Mouse (Mus musculus) heart, embryonic 14.5 days (tissue): ENCODE data around the gene Hsd17b14. TPM values are rescaled to one million over a fixed set of nuclear protein-coding genes. Genes with fewer than 3 reads are reported as not detected.

Experiments used
- ATAC-seq: fragments of 200-750 bp; cut with Nextera tagmentation; 2 replicates; pipeline ENCODE4 v1.8.0; 2017; ENCODE audit warnings: low read depth, moderate TSS enrichment; ENCODE audit not compliant: insufficient number of reproducible peaks, insufficient read depth, low FRiP score
- H3K27ac ChIP-seq, 2 experiments: fragments of 200-500 bp in 1 of 2; fragments of 300-500 bp in 1 of 2; sonication (generic) in 1 of 2; replicated peaks in 1 of 2; 2 replicates each; pipeline ENCODE4 v1.5.1; 2012 to 2014; ENCODE audit warnings: low read depth in 2 of 2, low read length in 2 of 2, control low read depth in 1 of 2, mild to moderate bottlenecking in 1 of 2, mixed read lengths in 1 of 2; ENCODE audit not compliant: control insufficient read depth in 1 of 2, insufficient read depth in 1 of 2
- H3K27me3 ChIP-seq: fragments of 300-500 bp; sonication (generic); 2 replicates; pipeline ENCODE4 v1.6.1; 2014; ENCODE audit warnings: mild to moderate bottlenecking, low read length, control low read depth; ENCODE audit not compliant: control insufficient read depth, insufficient read depth
- H3K36me3 ChIP-seq: fragments of 300-500 bp; sonication (generic); 2 replicates; pipeline ENCODE4 v1.6.1; 2014; ENCODE audit warnings: mild to moderate bottlenecking, control low read depth, low read length, mixed read lengths; ENCODE audit not compliant: control insufficient read depth, insufficient read depth
- H3K4me1 ChIP-seq, 2 experiments: fragments of 200-500 bp in 1 of 2; fragments of 300-500 bp in 1 of 2; sonication (generic) in 1 of 2; 2 replicates each; pipeline ENCODE4 v1.6.1; 2012 to 2014; ENCODE audit warnings: low read length in 2 of 2, control low read depth in 1 of 2, mixed read lengths in 1 of 2; ENCODE audit not compliant: control insufficient read depth in 2 of 2, insufficient read depth in 2 of 2
- H3K4me2 ChIP-seq: fragments of 300-500 bp; sonication (generic); 2 replicates; pipeline ENCODE4 v1.6.1; 2014; ENCODE audit warnings: mild to moderate bottlenecking, low read length
- H3K4me3 ChIP-seq, 2 experiments: fragments of 200-500 bp in 1 of 2; fragments of 300-500 bp in 1 of 2; sonication (generic) in 1 of 2; 2 replicates each; pipeline ENCODE4 v1.5.1; 2012 to 2014; ENCODE audit warnings: low read length in 2 of 2, mild to moderate bottlenecking in 2 of 2, control low read depth in 1 of 2, low read depth in 1 of 2, moderate library complexity in 1 of 2; ENCODE audit not compliant: control insufficient read depth in 1 of 2, insufficient read depth in 1 of 2
- H3K9ac ChIP-seq: fragments of 300-500 bp; sonication (generic); 2 replicates; pipeline ENCODE4 v1.6.1; 2014; ENCODE audit warnings: mild to moderate bottlenecking, low read length
- H3K9me3 ChIP-seq: fragments of 300-500 bp; sonication (generic); 2 replicates; pipeline ENCODE4 v1.6.1; 2016; ENCODE audit warnings: low read length, control low read depth; ENCODE audit not compliant: control insufficient read depth
- WGBS: fragments of 180-500 bp; shearing (Covaris S2); extraction: QIAGEN DNeasy Blood & Tissue Kit; methylation state at CpG from one replicate; pipeline ENCODE4 v1.1.7; 2014; 5-methylcytosine and 5-hydroxymethylcytosine counted together
- polyA plus RNA-seq: library from polyadenylated mRNA; unstranded; fragments of >200 nt; fragmentation: Nextera tagmentation; extraction: Ambion mirVana; gene quantifications from 2 replicates; pipeline ENCODE4 v1.2.1, GENCODE M21; 2014

Gene Hsd17b14
- polyA plus RNA-seq, 1 experiment from 2014 or later = 0.26 TPM

- no peak overlapping the region for H3K27ac ChIP-seq
- peaks cover 5 to 6% of the 10 kb centered on the region in 2 experiments; a peak in 3 of 4 replicates for H3K4me1 ChIP-seq
- no peaks in the 10 kb centered on the region for H3K9me3 ChIP-seq
- no peak overlapping the region for H3K4me3 ChIP-seq
- 60% methylated on average over 1 of the region's 1 CpGs for WGBS
- H3K9ac ChIP-seq = no peak overlapping the region
- no peaks in the 10 kb centered on the region for H3K27me3 ChIP-seq
- no peak overlapping the region for H3K4me2 ChIP-seq
- H3K36me3 ChIP-seq = no peaks in the 10 kb centered on the region
- no peak for ATAC-seq
These were observed 41.4 kb downstream of the Hsd17b14 start for GRCm38 (mm10) chr7:45596107-45596506.

DNA sequence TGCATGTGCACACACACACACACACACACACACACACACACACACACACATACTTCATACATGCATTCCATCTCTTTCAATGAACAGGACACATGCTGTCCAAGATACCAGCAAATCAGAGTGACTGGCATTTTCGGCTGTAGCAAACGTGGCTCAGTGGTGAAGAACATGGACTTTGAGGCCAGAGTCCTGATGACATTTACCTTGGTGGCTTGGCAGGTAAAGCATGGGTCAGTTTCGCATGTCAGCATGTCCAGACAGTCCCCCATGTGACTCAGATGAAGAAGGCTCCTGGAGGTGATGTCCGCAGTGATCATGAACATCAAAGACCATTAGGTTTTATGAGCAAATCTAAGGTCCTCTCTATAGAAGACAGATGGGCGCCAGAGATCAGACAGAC is 42.3 kb downstream of the Hsd17b14 start:
- no peaks in the 10 kb centered on the region for H3K36me3 ChIP-seq
- no peaks in the 10 kb centered on the region for H3K9me3 ChIP-seq
- no peak overlapping the region for H3K4me3 ChIP-seq
- no peak overlapping the region for H3K27ac ChIP-seq
- no peak overlapping the region for H3K4me2 ChIP-seq
- no peaks in the 10 kb centered on the region for H3K27me3 ChIP-seq
- H3K9ac ChIP-seq = no peak overlapping the region
- 82% methylated on average over 5 of the region's 5 CpGs for WGBS
- H3K4me1 ChIP-seq = peaks cover 5 to 6% of the 10 kb centered on the region in 2 experiments; a peak in 3 of 4 replicates
- ATAC-seq = no peak

- H3K4me2 ChIP-seq = no peak overlapping the region
- H3K9ac ChIP-seq = no peak overlapping the region
- peaks cover 5 to 6% of the 10 kb centered on the region in 2 experiments; a peak in 3 of 4 replicates for H3K4me1 ChIP-seq
- H3K27me3 ChIP-seq = no peaks in the 10 kb centered on the region
- ATAC-seq = no peak
- 82% methylated on average over 6 of the region's 6 CpGs for WGBS
- no peak overlapping the region for H3K4me3 ChIP-seq
- H3K36me3 ChIP-seq = no peaks in the 10 kb centered on the region
- H3K27ac ChIP-seq = no peak overlapping the region
- H3K9me3 ChIP-seq = no peaks in the 10 kb centered on the region
These were observed 42.8 kb downstream of the Hsd17b14 start for GRCm38 (mm10) chr7:45597527-45597926.

- no peaks in the 10 kb centered on the region for H3K36me3 ChIP-seq
- no peak overlapping the region for H3K4me3 ChIP-seq
- no peak for ATAC-seq
- H3K9ac ChIP-seq = peak overlapping the region; percentile 21; the same call in 1 of the 2 replicates
- no peaks in the 10 kb centered on the region for H3K27me3 ChIP-seq
- H3K4me1 ChIP-seq = peaks cover 5 to 6% of the 10 kb centered on the region in 2 experiments; a peak in 3 of 4 replicates
- no peak overlapping the region for H3K27ac ChIP-seq
- 35% methylated on average over 18 of the region's 18 CpGs for WGBS
- H3K4me2 ChIP-seq = peak overlapping the region; percentile 32; the same call in 1 of the 2 replicates
- H3K9me3 ChIP-seq = no peaks in the 10 kb centered on the region
These were observed 44.5 kb downstream of the Hsd17b14 start for GRCm38 (mm10) chr7:45598960-45599879.

- Histone ChIP-seq H3K36me3 (no peaks in the 10 kb centered on the region), H3K27ac (no peak overlapping the region), H3K9me3 (no peaks in the 10 kb centered on the region), H3K27me3 (no peaks in the 10 kb centered on the region), H3K4me3 (no peak overlapping the region), H3K4me2 (no peak overlapping the region), H3K4me1 (no peaks in the 10 kb centered on the region), H3K9ac (no peak overlapping the region)
- WGBS = 74% methylated on average over 9 of the region's 9 CpGs
- no peak for ATAC-seq
These were observed 51.1 kb downstream of the Hsd17b14 start for GRCm38 (mm10) chr7:45605704-45606289.

DNA sequence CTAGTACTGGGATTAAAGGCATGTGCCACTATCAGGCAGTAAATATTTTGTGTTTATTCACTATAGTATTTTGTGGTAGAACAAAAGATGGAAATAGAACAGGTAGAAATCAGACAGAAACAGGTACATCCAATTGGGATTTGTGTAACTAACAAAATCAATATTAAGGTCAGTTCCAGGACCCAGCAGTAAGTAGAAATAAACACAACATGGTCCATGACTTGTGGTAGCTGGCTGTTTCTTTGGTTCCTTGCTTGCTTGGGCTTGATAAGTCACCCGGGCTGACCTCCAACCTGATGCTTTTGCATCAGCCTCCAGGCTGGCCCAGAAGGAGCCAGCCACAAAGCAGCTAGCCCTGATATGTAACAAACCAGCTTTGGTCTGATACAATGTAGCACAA is 54.8 kb downstream of the Hsd17b14 start:
- Histone ChIP-seq H3K9ac (no peak overlapping the region), H3K9me3 (no peaks in the 10 kb centered on the region), H3K27ac (no peak overlapping the region), H3K4me1 (no peaks in the 10 kb centered on the region), H3K27me3 (no peaks in the 10 kb centered on the region), H3K4me3 (no peak overlapping the region), H3K36me3 (no peaks in the 10 kb centered on the region), H3K4me2 (no peak overlapping the region)
- 52% methylated on average over 1 of the region's 1 CpGs for WGBS
- ATAC-seq = no peak

DNA sequence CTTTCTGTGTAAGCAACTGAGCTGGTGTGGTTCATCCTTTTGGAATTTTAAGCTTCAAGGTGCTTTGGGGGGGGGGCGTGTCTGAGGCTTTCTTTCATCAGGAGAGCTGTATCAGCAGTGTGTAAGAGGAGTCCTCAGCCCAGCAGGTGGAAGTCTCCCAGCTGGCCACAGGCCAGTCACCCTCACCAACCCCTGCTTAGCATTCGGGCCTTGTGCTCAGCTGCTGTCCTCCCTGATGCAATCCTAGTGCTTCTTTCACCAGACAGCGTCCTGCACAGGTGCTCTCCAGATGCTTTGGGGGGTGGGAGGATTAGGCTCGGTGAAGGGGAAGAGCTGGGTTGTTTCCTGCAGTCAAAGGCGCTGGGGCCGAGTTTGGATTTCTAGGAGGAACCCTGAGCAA is 61.6 kb downstream of the Hsd17b14 start:
- Histone ChIP-seq H3K9ac (no peak overlapping the region), H3K36me3 (no peaks in the 10 kb centered on the region), H3K27me3 (peaks cover 46% of the 10 kb centered on the region), H3K4me2 (no peak overlapping the region), H3K27ac (no peak overlapping the region), H3K9me3 (no peaks in the 10 kb centered on the region), H3K4me1 (peaks cover 0 to 6% of the 10 kb centered on the region in 2 experiments; a peak in 1 of 4 replicates), H3K4me3 (no peak overlapping the region)
- ATAC-seq = no peak
- WGBS = 30% methylated on average over 6 of the region's 6 CpGs
